Mouse (Mus musculus): ENCODE results near the gene Gria2.

DNA sequence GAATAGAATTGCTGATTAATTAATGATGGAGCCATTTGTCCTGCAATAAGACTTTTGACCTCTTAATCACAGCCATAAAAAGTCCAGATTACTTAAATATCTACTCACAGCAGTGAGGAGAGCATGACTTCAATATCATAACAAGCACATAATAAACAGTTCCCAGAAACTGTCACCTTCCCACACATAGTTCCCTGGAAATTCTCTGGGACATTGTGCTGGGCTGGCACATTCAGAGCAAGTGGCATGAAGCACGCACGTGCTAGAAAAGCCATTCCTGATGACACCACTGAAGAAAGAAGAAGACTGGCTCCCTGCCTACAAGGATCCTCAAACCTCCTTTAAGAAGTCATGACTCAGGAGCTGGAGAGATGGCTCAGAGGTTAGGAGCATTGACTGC, 43.0 kb upstream of the Gria2 start:
- no peak for TF ChIP-seq POLR2A (IDR thresholded peaks at IDR 0.05; ENCODE audit: borderline replicate concordance, control insufficient read depth, low read depth, low read length)
- TF ChIP-seq CTCF (IDR thresholded peaks at IDR 0.05; ENCODE audit: control insufficient read depth, insufficient read depth, low read length) = no peak
